Mouse (Mus musculus): ENCODE measurements around the gene Gm9048.

DNA sequence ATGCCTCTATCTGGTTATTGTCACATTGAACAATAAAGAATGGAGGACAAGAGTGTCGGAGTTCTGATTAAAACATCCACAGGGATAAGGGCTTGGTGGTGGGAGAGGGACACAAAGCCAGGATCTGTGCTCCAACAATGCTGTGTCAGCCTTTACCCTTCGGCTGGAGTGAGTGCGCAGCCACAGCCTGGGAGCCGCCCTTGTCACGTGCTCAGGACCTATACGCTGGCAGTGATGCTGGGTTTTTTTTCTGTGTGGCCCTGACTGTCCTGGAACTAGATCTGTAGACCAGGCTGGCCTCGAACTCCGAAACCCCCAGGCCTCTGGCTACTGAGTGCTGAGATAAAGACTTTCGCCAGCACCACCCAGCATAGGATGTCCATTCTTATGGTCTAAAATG is 21.0 kb upstream of the Gm9048 start:
- TF ChIP-seq CTCF (IDR thresholded peaks at IDR 0.05; ENCODE audit: borderline replicate concordance, extremely low read depth, insufficient read depth, insufficient read length) (no peak), POLR2A (IDR thresholded peaks at IDR 0.05; ENCODE audit: borderline replicate concordance, extremely low read depth, insufficient read depth, insufficient read length, poor library complexity, severe bottlenecking) (no peak)

Measured in brain, embryonic 14.5 days (tissue).